Mouse (Mus musculus) cerebellum, postnatal 36 days (tissue): Measurements from ENCODE around the gene Ctf1.
"Not testable (repeated sequence)": the region's sequence is repeated elsewhere in the genome, so short reads cannot be mapped to it uniquely, and the experiment has no call there.

Experiments
- DNase-seq, 2 experiments: peaks; one replicate each; pipeline ENCODE4 v3.0.0; 2021 to 2022; ENCODE audit warnings: mixed read lengths in 2 of 2

Ctf1 gene

GRCm38 (mm10) chr7:127693730-127694129 lies 18.8 kb upstream of the Ctf1 start:
- not testable (repeated sequence) for DNase-seq

GRCm38 (mm10) chr7:127698986-127699385 lies 13.6 kb upstream of the Ctf1 start:
- peak; percentile 38 to 42 for DNase-seq

- no peak for DNase-seq
Observed at GRCm38 (mm10) chr7:127700712-127701331, 11.7 kb upstream of the Ctf1 start.

GRCm38 (mm10) chr7:127703561-127704178 lies 8.9 kb upstream of the Ctf1 start:
- peak; percentile 34 to 38 for DNase-seq

GRCm38 (mm10) chr7:127704598-127704997 lies 7.9 kb upstream of the Ctf1 start:
- no peak for DNase-seq

- DNase-seq, result peak; percentile 75 to 76
Observed at GRCm38 (mm10) chr7:127705706-127706105, 6.8 kb upstream of the Ctf1 start.

GRCm38 (mm10) chr7:127707045-127707956 lies 5.2 kb upstream of the Ctf1 start:
- peak; percentile 20 to 29 for DNase-seq

- no peak for DNase-seq
Observed at GRCm38 (mm10) chr7:127707957-127708206, 4.7 kb upstream of the Ctf1 start.

- peak; percentile 79 to 84 for DNase-seq
Observed at GRCm38 (mm10) chr7:127708207-127709078, 4.1 kb upstream of the Ctf1 start, which contains the start of gene Bcl7c. Gene Bcl7c (minus strand): TSS chr7:127708933.

GRCm38 (mm10) chr7:127709261-127709979 lies 3.1 kb upstream of the Ctf1 start:
- DNase-seq, result no peak

GRCm38 (mm10) chr7:127711031-127711430 lies 1.5 kb upstream of the Ctf1 start:
- DNase-seq, result no peak

- no peak for DNase-seq
Observed at GRCm38 (mm10) chr7:127711456-127711855, 1.1 kb upstream of the Ctf1 start.

GRCm38 (mm10) chr7:127714816-127715215 lies 2.3 kb downstream of the Ctf1 start:
- no peak for DNase-seq

GRCm38 (mm10) chr7:127716992-127717391 lies 4.5 kb downstream of the Ctf1 start:
- peak; percentile 76 to 81 for DNase-seq

- DNase-seq, result no peak
Observed at GRCm38 (mm10) chr7:127718339-127718738, 5.8 kb downstream of the Ctf1 start.

GRCm38 (mm10) chr7:127719258-127719657 lies 6.7 kb downstream of the Ctf1 start:
- no peak for DNase-seq

GRCm38 (mm10) chr7:127725490-127725889 lies 13.0 kb downstream of the Ctf1 start:
- DNase-seq, result no peak

- DNase-seq, result no peak
Observed at GRCm38 (mm10) chr7:127725924-127726323, 13.4 kb downstream of the Ctf1 start.

- DNase-seq, result no peak
Observed at GRCm38 (mm10) chr7:127727898-127728297, 15.4 kb downstream of the Ctf1 start.

GRCm38 (mm10) chr7:127730170-127730569 lies 17.6 kb downstream of the Ctf1 start:
- DNase-seq, result no peak

GRCm38 (mm10) chr7:127732066-127732465 lies 19.5 kb downstream of the Ctf1 start, which contains the start of gene Ctf2:
Gene Ctf2 (minus strand): TSS chr7:127732166.
- DNase-seq, result not testable (repeated sequence)
